Mouse (Mus musculus): ENCODE measurements around the gene Galnt17.

DNA sequence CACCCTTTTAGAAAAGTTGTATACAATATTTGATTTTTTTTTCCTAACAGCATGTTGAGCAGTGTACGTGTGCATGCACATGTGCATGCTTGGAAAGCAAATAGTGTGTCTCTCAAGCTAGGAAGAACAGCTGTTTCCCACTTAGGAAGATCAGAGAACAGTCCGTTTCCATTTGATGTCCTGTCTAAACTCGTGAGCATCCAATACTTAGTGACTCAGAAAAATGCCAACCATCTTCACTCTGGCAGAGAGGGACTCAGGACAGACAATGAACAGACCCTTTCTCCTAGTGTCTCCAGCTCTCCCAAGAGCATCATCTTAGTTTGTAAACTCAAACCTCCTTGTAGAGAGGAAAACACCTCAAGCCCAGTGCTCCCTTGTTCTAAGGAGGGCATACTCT lies 116.0 kb downstream of the Galnt17 start:
- TF ChIP-seq CTCF (IDR thresholded peaks at IDR 0.05; ENCODE audit: low read depth, low read length) (no peak), POLR2A (IDR thresholded peaks at IDR 0.05; ENCODE audit: extremely low read depth, insufficient read depth, low read length) (no peak)

Measured in liver, adult 2 months (tissue).